Mouse (Mus musculus) embryo, embryonic 11 days (tissue): ENCODE measurements at regions not wholly inside any gene's neighbourhood (a gene's known extent, or its start where the extent isn't known, plus 50 kb on each side); places are given as distances from the start of the nearest gene placed in this dataset.

Source experiments
- DNase-seq: peaks from one replicate; pipeline ENCODE4 v3.0.0-alpha.2; 2015

GRCm38 (mm10) chr6:17157270-17157669 is 92.3 kb downstream of the Tes start:
- DNase-seq: no peak

- DNase-seq: peak; percentile 39
These were observed 105.2 kb downstream of the Tes start for GRCm38 (mm10) chr6:17169971-17170781.

GRCm38 (mm10) chr6:17170782-17171272 is 105.9 kb downstream of the Tes start:
- no peak for DNase-seq

DNA sequence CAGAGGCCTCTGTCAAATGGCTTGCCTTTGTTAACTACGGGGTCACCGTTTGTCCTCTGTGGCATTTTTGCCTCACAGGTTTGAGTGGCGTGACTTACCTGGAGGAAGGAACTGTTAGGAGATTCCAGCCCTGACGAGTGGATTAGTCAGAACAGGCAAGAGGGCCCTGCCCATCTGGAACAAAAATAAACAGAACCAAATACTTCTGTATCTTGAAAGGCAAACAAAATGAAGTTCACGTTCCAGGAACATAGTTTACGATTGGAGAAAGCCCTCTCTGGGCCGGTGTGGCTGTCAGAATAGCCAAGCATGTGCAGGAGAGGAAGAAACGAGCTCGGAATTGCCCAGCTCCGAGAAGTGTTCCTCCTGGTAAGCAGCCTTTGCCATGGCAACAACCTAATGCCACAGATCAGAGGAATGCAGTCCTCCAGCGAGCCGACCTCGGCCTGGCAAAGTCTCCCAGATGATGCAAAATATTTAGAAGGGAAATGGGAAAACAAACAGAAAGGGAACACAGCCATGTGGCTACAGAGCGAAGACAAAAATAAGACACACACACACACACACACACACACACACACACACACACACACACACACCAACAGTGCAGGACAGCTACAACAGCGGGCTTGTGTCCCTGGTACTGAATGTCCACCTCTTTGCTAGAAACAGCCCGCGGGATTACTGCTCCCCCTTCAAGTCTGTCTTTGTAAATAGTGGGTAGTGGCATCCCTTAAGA is 106.5 kb downstream of the Tes start:
- peak; percentile 68 for DNase-seq

DNA sequence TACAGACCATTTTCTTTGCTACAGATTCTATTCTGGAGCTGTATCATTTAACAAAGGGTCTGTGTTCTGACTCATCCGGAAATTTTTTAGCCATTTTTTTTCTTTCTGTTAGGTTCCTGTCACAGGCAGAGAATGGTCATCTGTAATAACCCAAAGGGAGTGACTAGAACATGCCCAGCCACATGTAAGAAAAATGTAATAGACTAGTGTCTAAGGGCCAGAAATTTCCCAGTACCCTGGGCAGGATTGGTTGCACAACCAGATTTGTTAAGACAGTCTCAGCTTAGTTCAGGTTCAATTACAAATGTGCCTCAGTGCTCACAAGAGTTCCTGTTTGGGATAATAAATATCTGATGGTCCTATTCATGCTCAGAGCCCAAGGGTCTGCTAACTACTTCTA is 107.1 kb downstream of the Tes start:
- no peak for DNase-seq

- no peak for DNase-seq
These were observed 103.8 kb upstream of the Cav2 start for GRCm38 (mm10) chr6:17177153-17177552.

DNA sequence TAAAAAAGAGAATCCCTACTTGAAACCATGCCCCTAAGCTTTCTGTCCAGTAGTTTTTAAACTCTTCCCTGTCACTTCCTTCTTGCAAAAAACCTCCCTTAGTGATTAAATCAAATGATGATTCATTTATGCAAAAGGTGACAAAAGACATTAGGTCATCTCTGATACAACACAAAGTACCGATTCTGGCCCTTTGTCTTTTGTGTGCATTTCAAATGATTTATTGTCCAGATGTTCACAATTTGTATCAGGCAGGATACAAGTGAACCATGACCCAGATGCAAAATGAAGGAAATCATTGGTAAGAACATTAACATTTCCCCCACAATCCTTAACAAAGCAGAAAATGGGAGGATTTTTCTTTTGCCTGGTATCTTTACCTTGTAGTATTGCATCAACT is 101.5 kb upstream of the Cav2 start:
- no peak for DNase-seq

GRCm38 (mm10) chr6:17186604-17187003 is 94.4 kb upstream of the Cav2 start:
- DNase-seq: no peak

DNA sequence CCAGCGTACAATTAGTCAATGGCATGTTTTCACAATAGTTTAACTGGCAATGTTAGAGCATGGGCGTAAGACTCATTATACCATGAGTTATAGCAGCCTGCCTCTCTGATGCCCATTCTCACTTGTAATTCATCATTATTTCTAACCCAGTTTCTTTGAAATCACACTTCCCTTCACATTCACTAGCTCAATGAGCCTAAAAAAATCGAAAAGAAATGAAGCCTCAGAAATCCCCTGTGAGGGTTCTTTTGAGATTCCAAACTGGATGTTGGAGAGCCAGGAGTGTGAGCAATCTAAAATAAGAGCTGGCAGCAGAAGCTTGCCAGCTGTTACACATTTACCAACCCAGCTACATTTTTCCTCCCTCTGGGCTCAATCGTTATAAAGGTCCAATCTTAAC is 93.9 kb upstream of the Cav2 start:
- no peak for DNase-seq

- DNase-seq: no peak
These were observed 85.4 kb upstream of the Cav2 start for GRCm38 (mm10) chr6:17195538-17195937.

- DNase-seq: no peak
These were observed 83.1 kb upstream of the Cav2 start for GRCm38 (mm10) chr6:17197728-17198397.

DNA sequence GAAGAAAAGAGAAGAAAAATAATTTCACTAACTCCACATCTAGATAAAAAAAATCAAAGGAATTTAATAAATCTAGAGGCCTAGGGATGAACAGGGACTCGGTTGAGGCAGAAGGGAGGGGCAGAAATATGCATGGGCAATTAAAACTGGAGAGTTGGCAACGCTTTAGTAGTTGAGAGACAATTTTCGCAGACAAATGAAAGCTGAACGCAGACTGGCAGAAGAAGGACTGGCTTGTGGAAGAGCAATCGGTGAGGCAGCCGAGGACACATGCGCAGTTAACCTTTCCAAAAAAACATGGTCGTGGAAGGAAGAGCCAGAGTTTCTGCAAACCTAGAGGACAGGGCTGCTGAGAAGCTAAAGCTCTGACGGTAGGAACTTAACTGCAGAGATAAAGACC is 82.1 kb upstream of the Cav2 start:
- DNase-seq: no peak

GRCm38 (mm10) chr6:17201916-17202636 is 78.9 kb upstream of the Cav2 start:
- DNase-seq: no peak

GRCm38 (mm10) chr6:17203302-17203701 is 77.7 kb upstream of the Cav2 start:
- no peak for DNase-seq

GRCm38 (mm10) chr6:17203900-17204686 is 76.9 kb upstream of the Cav2 start:
- no peak for DNase-seq

DNA sequence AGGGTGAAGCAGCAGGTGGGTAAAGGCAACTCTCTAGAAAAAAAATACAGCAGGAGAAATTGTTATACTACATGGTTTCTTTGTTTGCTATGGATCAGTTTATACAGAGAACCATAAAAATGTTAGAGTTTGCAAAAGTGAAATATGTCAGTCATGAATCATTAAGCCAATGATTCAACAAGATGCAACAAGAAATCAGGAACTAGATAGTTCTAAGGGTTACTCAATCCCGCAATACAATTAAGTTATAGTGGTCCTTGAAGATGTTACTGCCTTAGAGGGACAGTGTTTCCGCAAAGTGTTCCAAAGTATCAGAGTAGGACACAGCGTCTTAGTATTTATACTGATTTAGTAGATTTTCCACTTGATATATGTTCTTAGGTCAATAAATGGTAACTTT is 74.1 kb upstream of the Cav2 start:
- no peak for DNase-seq

GRCm38 (mm10) chr6:17209792-17210191 is 71.2 kb upstream of the Cav2 start:
- no peak for DNase-seq

- DNase-seq: no peak
These were observed 69.6 kb upstream of the Cav2 start for GRCm38 (mm10) chr6:17211346-17211745.

DNA sequence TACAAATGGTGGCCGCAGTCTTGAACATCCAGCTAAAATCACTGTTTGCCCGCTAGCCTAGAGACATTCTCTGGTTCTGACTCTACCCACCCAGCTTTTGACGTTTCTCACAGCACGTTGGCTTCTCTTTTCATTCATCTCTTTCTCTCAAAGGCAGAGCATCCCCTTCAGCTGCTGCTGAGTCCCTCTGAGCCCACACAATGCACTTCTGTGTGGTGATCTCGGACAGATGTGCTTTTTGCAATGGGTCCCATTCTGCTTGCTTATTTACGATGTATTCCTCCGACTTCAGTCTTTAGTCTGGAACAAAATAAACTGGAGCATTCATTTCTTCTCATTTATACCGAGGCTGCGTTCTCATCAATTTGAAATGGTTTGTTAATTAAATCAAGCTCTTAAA is 66.2 kb upstream of the Cav2 start:
- no peak for DNase-seq

- no peak for DNase-seq
These were observed 64.5 kb upstream of the Cav2 start for GRCm38 (mm10) chr6:17216442-17216841.

- no peak for DNase-seq
These were observed 57.2 kb upstream of the Cav2 start for GRCm38 (mm10) chr6:17223744-17224143.

- DNase-seq: no peak
These were observed 56.1 kb upstream of the Cav2 start for GRCm38 (mm10) chr6:17224852-17225251.
